Mouse (Mus musculus): ENCODE data around the gene Plxdc1. TPM values are rescaled to one million over a fixed set of nuclear protein-coding genes. Genes with fewer than 3 reads are reported as not detected.
"Not testable (repeated sequence)": the region's sequence is repeated elsewhere in the genome, so short reads cannot be mapped to it uniquely, and the experiment has no call there.

Gene Plxdc1
- polyA plus RNA-seq, 1 experiment from 2014 or later, result 0.38 TPM

DNA sequence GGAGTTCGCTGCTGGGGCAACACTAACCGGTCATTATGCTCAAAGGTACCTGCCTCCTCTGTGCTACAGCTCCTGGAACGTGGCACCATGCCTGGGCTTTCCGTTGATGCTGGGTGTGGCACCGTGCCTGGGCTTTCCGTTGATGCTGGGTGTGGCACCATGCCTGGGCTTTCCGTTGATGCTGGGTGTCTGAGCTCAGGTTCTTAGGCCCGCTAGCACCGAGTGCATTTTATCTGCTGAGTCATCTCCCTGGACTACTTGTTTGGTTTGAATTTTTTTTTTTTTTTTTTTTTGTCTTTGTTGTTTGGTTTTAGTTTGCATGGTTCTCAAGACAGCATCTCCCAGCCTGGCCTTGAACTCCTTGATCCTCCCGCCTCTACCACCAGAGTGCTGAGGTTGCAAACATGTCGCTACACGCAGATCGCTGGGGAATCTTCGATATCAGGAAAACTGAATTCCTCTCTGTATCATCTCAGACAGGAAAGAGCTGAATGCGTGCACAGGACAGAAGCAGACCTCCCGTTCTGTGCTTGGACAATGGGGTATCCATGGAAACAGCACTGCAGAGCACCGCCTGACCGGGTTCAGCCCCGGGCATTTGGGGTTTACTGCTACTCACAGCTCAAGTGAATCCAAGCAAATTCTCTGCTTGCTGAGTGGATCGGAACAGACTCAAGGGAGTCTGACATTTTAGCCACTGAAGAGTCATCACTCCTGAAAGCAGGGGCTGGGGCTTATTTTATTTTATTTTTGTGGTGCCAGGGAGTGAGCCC is 36.4 kb downstream of the Plxdc1 start:
- WGBS, result 31% methylated on average over 20 of the region's 20 CpGs
- peak overlapping the region; percentile 32; the same call in 1 of the 2 replicates for H3K9ac ChIP-seq (replicated peaks)
- no peaks in the 10 kb centered on the region for H3K27me3 ChIP-seq
- H3K4me2 ChIP-seq (replicated peaks), result peak overlapping the region; percentile 19; the same call in 1 of the 2 replicates
- H3K4me1 ChIP-seq (replicated peaks), result peaks cover 21% of the 10 kb centered on the region
- no peaks in the 10 kb centered on the region for H3K9me3 ChIP-seq
- H3K4me3 ChIP-seq (replicated peaks), result no peak overlapping the region
- peak overlapping the region; percentile 81 for H3K27ac ChIP-seq
- ATAC-seq, result peak; percentile 82
- no peaks in the 10 kb centered on the region for H3K36me3 ChIP-seq

DNA sequence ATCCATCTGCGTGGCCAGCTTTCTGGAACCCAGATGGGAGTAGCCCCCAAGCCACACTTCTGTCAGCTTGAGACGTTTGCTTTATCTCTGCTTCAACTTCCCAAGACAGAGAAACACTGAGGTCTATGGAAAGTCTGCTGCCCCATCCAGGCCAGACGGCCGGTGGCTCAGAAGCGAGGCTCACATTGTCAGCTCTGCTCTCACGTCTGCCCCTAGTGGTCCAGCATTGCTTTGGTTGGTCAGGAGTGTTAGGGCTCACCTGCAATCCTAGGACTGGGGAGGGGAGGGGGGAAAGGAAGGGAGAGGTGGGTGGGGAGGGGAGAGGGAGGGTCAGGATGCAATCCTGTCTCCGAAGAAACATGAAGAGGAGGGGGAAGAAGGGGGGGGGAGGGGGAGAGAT is 38.8 kb downstream of the Plxdc1 start:
- ATAC-seq, result no peak
- H3K9ac ChIP-seq (replicated peaks), result no peak overlapping the region

DNA sequence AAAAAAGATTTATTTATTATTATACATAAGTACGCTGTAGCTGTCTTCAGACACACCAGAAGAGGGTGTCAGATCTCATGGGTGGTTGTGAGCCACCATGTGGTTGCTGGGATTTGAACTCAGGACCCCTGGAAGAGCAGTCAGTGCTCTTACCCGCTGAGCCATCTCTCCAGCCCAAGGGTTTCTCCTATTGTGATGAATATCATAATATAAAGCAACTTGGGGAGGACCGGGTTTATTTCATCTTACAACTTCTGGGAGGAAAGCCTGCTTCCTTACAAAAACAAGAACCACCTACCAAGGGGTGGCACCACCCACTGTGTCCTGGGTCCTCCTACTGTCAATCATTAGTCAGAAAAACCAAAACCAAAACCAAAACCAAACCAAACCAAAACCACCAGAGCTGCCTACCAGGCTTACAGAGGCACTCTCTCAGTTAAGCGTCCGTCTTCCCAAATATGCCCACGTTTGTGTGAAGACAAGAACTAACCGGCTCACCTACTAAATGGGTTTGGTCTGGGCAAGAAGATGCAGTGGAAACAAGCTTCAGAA is 40.4 kb downstream of the Plxdc1 start:
- H3K9me3 ChIP-seq; H3K4me2 ChIP-seq (replicated peaks); H3K36me3 ChIP-seq; H3K4me3 ChIP-seq (replicated peaks); H3K27ac ChIP-seq; H3K27me3 ChIP-seq; H3K9ac ChIP-seq (replicated peaks); ATAC-seq: not testable (repeated sequence)
- WGBS, result 93% methylated on average over 7 of the region's 7 CpGs
- peaks cover 13% of the 10 kb centered on the region for H3K4me1 ChIP-seq (replicated peaks)

More for the DNA sequence above, 38.8 kb downstream of the Plxdc1 start:
- Histone ChIP-seq H3K4me3 (replicated peaks) (no peak overlapping the region), H3K9me3 (no peaks in the 10 kb centered on the region), H3K27me3 (no peaks in the 10 kb centered on the region), H3K4me2 (replicated peaks) (no peak overlapping the region), H3K27ac (no peak overlapping the region), H3K4me1 (replicated peaks) (peaks cover 13% of the 10 kb centered on the region), H3K36me3 (no peaks in the 10 kb centered on the region)
- 11% methylated on average over 7 of the region's 7 CpGs for WGBS

- peaks cover 8% of the 10 kb centered on the region for H3K4me1 ChIP-seq (replicated peaks)
- H3K27ac ChIP-seq, result no peak overlapping the region
- WGBS, result 92% methylated on average over 10 of the region's 10 CpGs
- no peaks in the 10 kb centered on the region for H3K9me3 ChIP-seq
- no peak overlapping the region for H3K9ac ChIP-seq (replicated peaks)
- H3K36me3 ChIP-seq, result no peaks in the 10 kb centered on the region
- no peak overlapping the region for H3K4me2 ChIP-seq (replicated peaks)
- no peak for ATAC-seq
- H3K4me3 ChIP-seq (replicated peaks), result no peak overlapping the region
- no peaks in the 10 kb centered on the region for H3K27me3 ChIP-seq
These were observed 41.2 kb downstream of the Plxdc1 start for GRCm38 (mm10) chr11:97945031-97945430.

DNA sequence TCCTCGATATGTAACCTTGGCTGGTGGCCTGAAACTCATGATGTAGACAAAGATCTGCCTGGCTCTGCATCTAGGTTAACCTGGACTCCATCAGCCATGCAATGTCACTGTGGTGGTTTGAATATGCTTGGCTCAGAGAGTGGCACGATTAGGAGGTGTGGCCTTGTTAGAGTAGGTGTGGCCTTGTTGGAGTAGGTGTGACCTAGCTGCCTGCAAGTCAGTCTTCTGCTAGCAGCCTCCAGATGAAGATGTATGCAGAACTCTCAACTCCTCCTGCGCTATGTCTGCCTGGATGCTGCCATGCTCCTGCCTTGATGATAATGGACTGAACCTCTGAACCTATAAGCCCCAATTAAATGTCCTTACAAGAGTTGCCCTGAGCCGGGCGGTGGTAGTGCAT is 43.0 kb downstream of the Plxdc1 start:
- H3K9me3 ChIP-seq, result no peaks in the 10 kb centered on the region
- H3K4me3 ChIP-seq (replicated peaks), result no peak overlapping the region
- no peak for ATAC-seq
- 85% methylated on average over 5 of the region's 5 CpGs for WGBS
- H3K27me3 ChIP-seq, result no peaks in the 10 kb centered on the region
- H3K27ac ChIP-seq, result no peak overlapping the region
- no peak overlapping the region for H3K9ac ChIP-seq (replicated peaks)
- H3K4me1 ChIP-seq (replicated peaks), result no peaks in the 10 kb centered on the region
- H3K4me2 ChIP-seq (replicated peaks), result no peak overlapping the region
- no peaks in the 10 kb centered on the region for H3K36me3 ChIP-seq

DNA sequence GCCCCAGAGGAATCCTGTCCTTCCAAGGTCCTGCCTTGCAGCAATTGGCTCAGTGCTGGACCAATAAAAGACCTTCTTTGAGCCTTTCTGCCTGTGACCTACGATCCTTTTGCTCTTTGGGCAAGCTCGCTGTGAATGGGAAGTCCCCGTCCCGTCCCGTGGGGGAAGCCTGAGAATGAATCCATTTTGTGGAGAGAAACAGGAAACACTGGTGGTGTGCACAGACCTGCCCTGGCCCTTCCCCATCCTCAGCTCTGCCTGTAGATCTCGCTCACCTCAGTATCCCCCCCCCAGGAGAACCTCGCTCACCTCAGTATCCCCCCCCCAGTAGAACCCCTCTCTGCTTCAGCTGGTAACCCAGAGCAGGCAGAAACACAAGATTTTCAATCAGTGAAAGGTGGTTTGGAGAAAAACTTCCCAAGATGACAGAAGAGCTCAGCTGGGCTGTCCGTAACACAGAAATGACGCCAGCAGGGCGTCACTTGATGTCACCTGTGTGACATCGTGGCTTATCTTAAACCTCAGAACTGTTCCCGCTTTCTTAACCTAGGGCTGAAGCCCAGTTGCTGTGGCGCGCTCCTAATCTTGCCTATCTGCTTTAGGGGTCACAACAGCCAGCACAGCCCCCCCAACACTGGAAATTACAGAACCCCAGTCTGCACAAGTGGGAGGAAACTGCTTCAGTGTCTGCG is 43.7 kb downstream of the Plxdc1 start:
- 88% methylated on average over 15 of the region's 15 CpGs for WGBS
- H3K27me3 ChIP-seq, result no peaks in the 10 kb centered on the region
- no peak overlapping the region for H3K9ac ChIP-seq (replicated peaks)
- no peak overlapping the region for H3K4me2 ChIP-seq (replicated peaks)
- no peaks in the 10 kb centered on the region for H3K9me3 ChIP-seq
- H3K4me1 ChIP-seq (replicated peaks), result no peaks in the 10 kb centered on the region
- no peak overlapping the region for H3K27ac ChIP-seq
- H3K4me3 ChIP-seq (replicated peaks), result no peak overlapping the region
- ATAC-seq, result no peak
- no peaks in the 10 kb centered on the region for H3K36me3 ChIP-seq

- H3K9ac ChIP-seq (replicated peaks), result no peak overlapping the region
- no peak overlapping the region for H3K27ac ChIP-seq
- H3K9me3 ChIP-seq, result no peaks in the 10 kb centered on the region
- ATAC-seq, result no peak
- no peaks in the 10 kb centered on the region for H3K4me1 ChIP-seq (replicated peaks)
- 72% methylated on average over 2 of the region's 2 CpGs for WGBS
- no peak overlapping the region for H3K4me2 ChIP-seq (replicated peaks)
- no peaks in the 10 kb centered on the region for H3K27me3 ChIP-seq
- H3K36me3 ChIP-seq, result no peaks in the 10 kb centered on the region
- H3K4me3 ChIP-seq (replicated peaks), result no peak overlapping the region
These were observed 48.7 kb downstream of the Plxdc1 start for GRCm38 (mm10) chr11:97937469-97938105.

DNA sequence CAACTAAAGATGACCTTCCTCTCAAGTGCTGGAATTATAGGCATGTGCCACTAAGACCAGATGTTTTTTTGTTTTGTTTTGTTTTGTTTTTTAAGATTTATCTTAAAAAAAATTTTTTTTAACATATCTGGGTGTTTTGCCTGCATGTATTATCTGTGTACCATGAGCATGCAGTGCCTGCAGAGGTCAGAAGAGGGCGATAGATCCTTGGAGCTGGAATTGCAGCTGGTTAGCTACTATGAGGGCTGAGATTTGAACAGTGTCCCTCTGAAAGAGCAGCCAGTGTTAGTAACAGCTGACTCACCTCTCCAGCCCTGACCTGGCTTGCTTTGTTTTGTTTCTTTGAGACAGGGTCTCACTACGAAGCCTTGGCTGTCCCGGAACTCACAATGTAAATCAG is 49.5 kb downstream of the Plxdc1 start:
- Histone ChIP-seq H3K4me2 (replicated peaks) (no peak overlapping the region), H3K4me3 (replicated peaks) (no peak overlapping the region), H3K27ac (no peak overlapping the region), H3K9ac (replicated peaks) (no peak overlapping the region), H3K9me3 (no peaks in the 10 kb centered on the region), H3K4me1 (replicated peaks) (no peaks in the 10 kb centered on the region), H3K27me3 (no peaks in the 10 kb centered on the region), H3K36me3 (no peaks in the 10 kb centered on the region)
- ATAC-seq, result no peak
- 37% methylated on average over 3 of the region's 3 CpGs for WGBS

- 65% methylated on average over 4 of the region's 4 CpGs for WGBS
- Histone ChIP-seq H3K36me3 (no peaks in the 10 kb centered on the region), H3K4me1 (replicated peaks) (no peaks in the 10 kb centered on the region), H3K9me3 (no peaks in the 10 kb centered on the region), H3K4me2 (replicated peaks) (no peak overlapping the region), H3K4me3 (replicated peaks) (no peak overlapping the region), H3K27ac (no peak overlapping the region), H3K27me3 (no peaks in the 10 kb centered on the region), H3K9ac (replicated peaks) (no peak overlapping the region)
- ATAC-seq, result no peak
These were observed 50.2 kb downstream of the Plxdc1 start for GRCm38 (mm10) chr11:97935913-97936575.

- H3K36me3 ChIP-seq, result no peaks in the 10 kb centered on the region
- no peaks in the 10 kb centered on the region for H3K4me1 ChIP-seq (replicated peaks)
- ATAC-seq, result no peak
- no peaks in the 10 kb centered on the region for H3K9me3 ChIP-seq
- H3K27ac ChIP-seq, result no peak overlapping the region
- H3K4me3 ChIP-seq (replicated peaks), result no peak overlapping the region
- no peak overlapping the region for H3K9ac ChIP-seq (replicated peaks)
- 67% methylated on average over 1 of the region's 1 CpGs for WGBS
- no peak overlapping the region for H3K4me2 ChIP-seq (replicated peaks)
- H3K27me3 ChIP-seq, result no peaks in the 10 kb centered on the region
These were observed 52.7 kb downstream of the Plxdc1 start for GRCm38 (mm10) chr11:97933553-97933952.

DNA sequence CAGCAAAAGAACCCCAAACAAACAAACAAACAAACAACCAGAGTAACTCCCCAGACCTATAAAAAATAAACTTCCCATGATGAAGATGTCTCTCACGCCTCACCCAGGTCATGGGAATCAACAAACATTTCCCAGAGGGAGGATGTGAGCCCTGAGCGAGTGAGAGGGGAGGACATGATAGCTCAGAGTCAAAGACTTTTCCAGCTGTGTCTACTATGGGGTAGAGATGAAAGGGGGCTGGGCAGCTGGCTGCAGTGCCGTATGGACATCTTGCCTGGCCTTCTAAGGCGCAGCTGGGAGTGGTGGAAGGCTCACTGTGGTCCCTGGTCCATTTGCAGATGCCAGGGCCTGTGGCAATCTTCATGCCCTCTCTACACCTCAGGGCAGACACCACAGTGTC is 57.3 kb downstream of the Plxdc1 start:
- ATAC-seq, result no peak
- no peaks in the 10 kb centered on the region for H3K9me3 ChIP-seq
- no peak overlapping the region for H3K4me3 ChIP-seq (replicated peaks)
- no peaks in the 10 kb centered on the region for H3K36me3 ChIP-seq
- 76% methylated on average over 4 of the region's 4 CpGs for WGBS
- H3K27me3 ChIP-seq, result no peaks in the 10 kb centered on the region
- no peak overlapping the region for H3K9ac ChIP-seq (replicated peaks)
- H3K4me1 ChIP-seq (replicated peaks), result no peaks in the 10 kb centered on the region
- H3K27ac ChIP-seq, result no peak overlapping the region
- H3K4me2 ChIP-seq (replicated peaks), result no peak overlapping the region

- Histone ChIP-seq H3K9me3 (no peaks in the 10 kb centered on the region), H3K27me3 (no peaks in the 10 kb centered on the region), H3K27ac (no peak overlapping the region), H3K4me1 (replicated peaks) (no peaks in the 10 kb centered on the region), H3K4me2 (replicated peaks) (no peak overlapping the region), H3K4me3 (replicated peaks) (no peak overlapping the region), H3K9ac (replicated peaks) (no peak overlapping the region), H3K36me3 (no peaks in the 10 kb centered on the region)
- 94% methylated on average over 10 of the region's 10 CpGs for WGBS
- ATAC-seq, result no peak
These were observed 62.0 kb downstream of the Plxdc1 start for GRCm38 (mm10) chr11:97924217-97924616.
